Mouse (Mus musculus): ENCODE measurements around the gene Trappc5. TPM values are rescaled to one million over a fixed set of nuclear protein-coding genes. Genes with fewer than 3 reads are reported as not detected.

The Trappc5 gene
- polyA plus RNA-seq, 1 experiment: 37.2 TPM

Other genes starting within 250 kb of the Trappc5 start
- gene Pex11g, start 208.6 kb upstream of the Trappc5 start, polyA plus RNA-seq (2012; rRNA removed): 27.2 and 29.8 TPM in 2 replicates
- gene Tex45, start 205.4 kb upstream of the Trappc5 start, polyA plus RNA-seq (2012; rRNA removed): 0.12 and 0.24 TPM in 2 replicates
- gene Zfp358, start 183.2 kb upstream of the Trappc5 start, polyA plus RNA-seq (2012; rRNA removed): 60.3 and 61.1 TPM in 2 replicates
- 217 and 256 TPM in 2 replicates for gene Mcoln1, start 175.8 kb upstream of the Trappc5 start, polyA plus RNA-seq (2012; rRNA removed)
- 79.4 and 87.8 TPM in 2 replicates for gene Pnpla6, start 160.9 kb upstream of the Trappc5 start, polyA plus RNA-seq (2012; rRNA removed)
- gene C330021F23Rik, start 108.3 kb upstream of the Trappc5 start, polyA plus RNA-seq (2012; rRNA removed): 2.8 and 3.2 TPM in 2 replicates
- 31.9 and 44.8 TPM in 2 replicates for gene Camsap3, start 89.0 kb upstream of the Trappc5 start, polyA plus RNA-seq (2012; rRNA removed)
- 61.2 and 65.8 TPM in 2 replicates for gene Xab2, start 55.0 kb upstream of the Trappc5 start, polyA plus RNA-seq (2012; rRNA removed)
- gene Pet100, start 54.8 kb upstream of the Trappc5 start, polyA plus RNA-seq (2012; rRNA removed): 11.6 and 12.5 TPM in 2 replicates
- gene Pcp2, start 50.8 kb upstream of the Trappc5 start, polyA plus RNA-seq (2012; rRNA removed): 0.26 TPM in 1 of 2 replicates, not detected in the other
- 102 and 109 TPM in 2 replicates for gene Stxbp2, start 45.3 kb upstream of the Trappc5 start, polyA plus RNA-seq (2012; rRNA removed)
- 514 and 591 TPM in 2 replicates for gene Retn, start 20.5 kb upstream of the Trappc5 start, polyA plus RNA-seq (2012; rRNA removed)
- gene Mcemp1, start 10.5 kb upstream of the Trappc5 start, polyA plus RNA-seq (2012; rRNA removed): 0.58 and 0.76 TPM in 2 replicates
- gene Fcor, start 3.9 kb upstream of the Trappc5 start, polyA plus RNA-seq (2012; rRNA removed): 154 and 266 TPM in 2 replicates
- 0.10 and 0.14 TPM in 2 replicates for gene Fcer2a, start 17.9 kb downstream of the Trappc5 start, polyA plus RNA-seq (2012; rRNA removed)
- 0.19 and 0.30 TPM in 2 replicates for gene Clec4g, start 44.4 kb downstream of the Trappc5 start, polyA plus RNA-seq (2012; rRNA removed)
- gene Cd209a, start 72.7 kb downstream of the Trappc5 start, polyA plus RNA-seq (2012; rRNA removed): 0.18 TPM in 1 of 2 replicates, not detected in the other
- 0.09 and 0.15 TPM in 2 replicates for gene Cd209e, start 178.0 kb downstream of the Trappc5 start, polyA plus RNA-seq (2012; rRNA removed)
- 2.2 and 2.9 TPM in 2 replicates for gene Cd209d, start 202.3 kb downstream of the Trappc5 start, polyA plus RNA-seq (2012; rRNA removed)

Data from gonadal fat pad, adult 2 months (tissue).